Mouse (Mus musculus) neural tube, embryonic 11.5 days (tissue): ENCODE measurements at regions not wholly inside any gene's neighbourhood (a gene's known extent, or its start where the extent isn't known, plus 50 kb on each side); places are given as distances from the start of the nearest gene placed in this dataset.

ENCODE experiments used
- ATAC-seq: fragments of 200-750 bp; cut with Nextera tagmentation; 2 replicates; pipeline ENCODE4 v1.8.0; 2017; ENCODE audit warnings: moderate number of reproducible peaks, mild to moderate bottlenecking, moderate TSS enrichment, moderate library complexity; ENCODE audit not compliant: insufficient read depth, low FRiP score, low TSS enrichment
- DNase-seq: peaks from one replicate; pipeline ENCODE4 v3.0.0-alpha.2; 2015; ENCODE audit warnings: low spot score
- H3K27ac ChIP-seq: fragments of 300-500 bp; sonication (generic); 2 replicates; pipeline ENCODE4 v1.5.1; 2014; ENCODE audit warnings: low read depth, mild to moderate bottlenecking, low read length
- H3K27me3 ChIP-seq: fragments of 300-500 bp; sonication (generic); 2 replicates; pipeline ENCODE4 v1.6.1; 2014; ENCODE audit warnings: mild to moderate bottlenecking, low read length, mixed read lengths; ENCODE audit not compliant: control insufficient read depth, insufficient read depth
- H3K36me3 ChIP-seq: fragments of 300-500 bp; sonication (generic); 2 replicates; pipeline ENCODE4 v1.6.1; 2014; ENCODE audit warnings: mild to moderate bottlenecking, low read length, moderate library complexity, mixed read lengths; ENCODE audit not compliant: control insufficient read depth, insufficient read depth
- H3K4me1 ChIP-seq: fragments of 300-500 bp; sonication (generic); 2 replicates; pipeline ENCODE4 v1.6.1; 2014; ENCODE audit warnings: low read length, mixed read lengths; ENCODE audit not compliant: control insufficient read depth, insufficient read depth
- H3K4me2 ChIP-seq: fragments of 300-500 bp; sonication (generic); 2 replicates; pipeline ENCODE4 v1.6.1; 2014; ENCODE audit warnings: low read depth, mild to moderate bottlenecking, moderate library complexity
- H3K4me3 ChIP-seq: fragments of 300-500 bp; sonication (generic); 2 replicates; pipeline ENCODE4 v1.5.1; 2014; ENCODE audit warnings: low read depth, low read length
- H3K9ac ChIP-seq: fragments of 300-500 bp; sonication (generic); 2 replicates; pipeline ENCODE4 v1.6.1; 2014; ENCODE audit warnings: mild to moderate bottlenecking, low read length
- H3K9me3 ChIP-seq: fragments of 300-500 bp; sonication (generic); 2 replicates; pipeline ENCODE4 v1.6.1; 2016; ENCODE audit warnings: low read length; ENCODE audit not compliant: control insufficient read depth
- WGBS: fragments of 180-500 bp; shearing (Covaris S2); extraction: QIAGEN DNeasy Blood & Tissue Kit; methylation state at CpG from one replicate; pipeline ENCODE4 v1.1.7; 2014; 5-methylcytosine and 5-hydroxymethylcytosine counted together

- no peak overlapping the region for H3K4me2 ChIP-seq
These were observed 190.0 kb upstream of the Sfrp2 start for GRCm38 (mm10) chr3:83576155-83576554.

GRCm38 (mm10) chr3:83580766-83581165 lies 185.4 kb upstream of the Sfrp2 start:
- no peak for ATAC-seq
- WGBS: 71% methylated on average over 4 of the region's 4 CpGs

More at GRCm38 (mm10) chr3:83576155-83576554, 190.0 kb upstream of the Sfrp2 start:
- 84% methylated on average over 2 of the region's 2 CpGs for WGBS
- ATAC-seq: no peak
- Histone ChIP-seq H3K9ac (no peak overlapping the region), H3K9me3 (no peaks in the 10 kb centered on the region), H3K27ac (no peak overlapping the region), H3K4me3 (no peak overlapping the region), H3K4me1 (no peaks in the 10 kb centered on the region), H3K36me3 (no peaks in the 10 kb centered on the region), H3K27me3 (no peaks in the 10 kb centered on the region)
- DNase-seq: no peak

GRCm38 (mm10) chr3:83582256-83582655 lies 183.9 kb upstream of the Sfrp2 start:
- DNase-seq (no peak), ATAC-seq (no peak)
- H3K27ac ChIP-seq: no peak overlapping the region
- no peak overlapping the region for H3K9ac ChIP-seq
- H3K9me3 ChIP-seq: no peaks in the 10 kb centered on the region
- 0 out of 2 replicates have a peak, but pooled peaks cover 4% of the 10 kb centered on the region for H3K27me3 ChIP-seq
- H3K4me3 ChIP-seq: no peak overlapping the region
- H3K4me1 ChIP-seq: peaks cover 3% of the 10 kb centered on the region; the same call in 1 of the 2 replicates
- WGBS: 75% methylated on average over 2 of the region's 2 CpGs
- H3K4me2 ChIP-seq: no peak overlapping the region
- no peaks in the 10 kb centered on the region for H3K36me3 ChIP-seq

More at GRCm38 (mm10) chr3:83580766-83581165, 185.4 kb upstream of the Sfrp2 start:
- no peak overlapping the region for H3K4me2 ChIP-seq
- no peak for DNase-seq
- no peak overlapping the region for H3K9ac ChIP-seq
- no peak overlapping the region for H3K4me3 ChIP-seq
- H3K27me3 ChIP-seq: no peaks in the 10 kb centered on the region
- H3K36me3 ChIP-seq: no peaks in the 10 kb centered on the region
- peaks cover 3% of the 10 kb centered on the region; the same call in 1 of the 2 replicates for H3K4me1 ChIP-seq
- no peak overlapping the region for H3K27ac ChIP-seq
- no peaks in the 10 kb centered on the region for H3K9me3 ChIP-seq

- Histone ChIP-seq H3K4me3 (no peak overlapping the region), H3K27me3 (0 out of 2 replicates have a peak, but pooled peaks cover 5% of the 10 kb centered on the region), H3K9ac (no peak overlapping the region), H3K27ac (no peak overlapping the region), H3K4me1 (peaks cover 3% of the 10 kb centered on the region; the same call in 1 of the 2 replicates), H3K9me3 (no peaks in the 10 kb centered on the region), H3K36me3 (no peaks in the 10 kb centered on the region), H3K4me2 (no peak overlapping the region)
- ATAC-seq: peak; percentile 82
- DNase-seq: peak; percentile 61
- WGBS: 37% methylated on average over 8 of the region's 8 CpGs
These were observed 182.9 kb upstream of the Sfrp2 start for GRCm38 (mm10) chr3:83583071-83583672.

GRCm38 (mm10) chr3:83586086-83586485 lies 180.0 kb upstream of the Sfrp2 start:
- H3K9me3 ChIP-seq: no peaks in the 10 kb centered on the region
- peaks cover 3% of the 10 kb centered on the region; the same call in 1 of the 2 replicates for H3K4me1 ChIP-seq
- H3K9ac ChIP-seq: no peak overlapping the region
- 0 out of 2 replicates have a peak, but pooled peaks cover 5% of the 10 kb centered on the region for H3K27me3 ChIP-seq
- no peak for DNase-seq
- no peak overlapping the region for H3K4me3 ChIP-seq
- no peak for ATAC-seq
- WGBS: 60% methylated on average over 5 of the region's 5 CpGs
- H3K27ac ChIP-seq: no peak overlapping the region
- H3K36me3 ChIP-seq: no peaks in the 10 kb centered on the region
- H3K4me2 ChIP-seq: no peak overlapping the region

- DNase-seq: no peak
- Histone ChIP-seq H3K36me3 (no peaks in the 10 kb centered on the region), H3K4me2 (no peak overlapping the region), H3K9me3 (no peaks in the 10 kb centered on the region), H3K4me1 (peaks cover 3% of the 10 kb centered on the region; the same call in 1 of the 2 replicates), H3K27ac (no peak overlapping the region), H3K9ac (no peak overlapping the region), H3K4me3 (no peak overlapping the region), H3K27me3 (0 out of 2 replicates have a peak, but pooled peaks cover 5% of the 10 kb centered on the region)
- 76% methylated on average over 4 of the region's 4 CpGs for WGBS
- no peak for ATAC-seq
These were observed 179.6 kb upstream of the Sfrp2 start for GRCm38 (mm10) chr3:83586551-83586950.

- Histone ChIP-seq H3K36me3 (no peaks in the 10 kb centered on the region), H3K9ac (no peak overlapping the region), H3K4me1 (no peaks in the 10 kb centered on the region), H3K4me2 (no peak overlapping the region), H3K9me3 (no peaks in the 10 kb centered on the region), H3K27me3 (0 out of 2 replicates have a peak, but pooled peaks cover 5% of the 10 kb centered on the region), H3K4me3 (no peak overlapping the region), H3K27ac (no peak overlapping the region)
- WGBS: 32% methylated on average over 8 of the region's 8 CpGs
- DNase-seq (no peak), ATAC-seq (no peak)
These were observed 177.0 kb upstream of the Sfrp2 start for GRCm38 (mm10) chr3:83589127-83589526.

GRCm38 (mm10) chr3:83591206-83591605 lies 174.9 kb upstream of the Sfrp2 start:
- no peak overlapping the region for H3K4me3 ChIP-seq
- no peak overlapping the region for H3K4me2 ChIP-seq
- no peak overlapping the region for H3K27ac ChIP-seq
- WGBS: 95% methylated on average over 7 of the region's 7 CpGs
- ATAC-seq (no peak), DNase-seq (no peak)
- H3K36me3 ChIP-seq: no peaks in the 10 kb centered on the region
- 0 out of 2 replicates have a peak, but pooled peaks cover 5% of the 10 kb centered on the region for H3K27me3 ChIP-seq
- H3K9me3 ChIP-seq: no peaks in the 10 kb centered on the region
- H3K4me1 ChIP-seq: no peaks in the 10 kb centered on the region
- H3K9ac ChIP-seq: no peak overlapping the region

- 89% methylated on average over 5 of the region's 5 CpGs for WGBS
- no peaks in the 10 kb centered on the region for H3K27me3 ChIP-seq
- no peaks in the 10 kb centered on the region for H3K4me1 ChIP-seq
- no peak for DNase-seq
- no peak for ATAC-seq
- no peak overlapping the region for H3K4me3 ChIP-seq
- H3K4me2 ChIP-seq: no peak overlapping the region
- no peaks in the 10 kb centered on the region for H3K36me3 ChIP-seq
- H3K9me3 ChIP-seq: no peaks in the 10 kb centered on the region
- no peak overlapping the region for H3K9ac ChIP-seq
- no peak overlapping the region for H3K27ac ChIP-seq
These were observed 172.8 kb upstream of the Sfrp2 start for GRCm38 (mm10) chr3:83593321-83593720.
